Mouse (Mus musculus) small intestine, adult 2 months (tissue): ENCODE results near the gene Gbp9. TPM values are rescaled to one million over a fixed set of nuclear protein-coding genes. Genes with fewer than 3 reads are reported as not detected.
"Not testable (repeated sequence)": the region's sequence is repeated elsewhere in the genome, so short reads cannot be mapped to it uniquely, and the experiment has no call there.

ENCODE experiments used
- H3K27ac ChIP-seq: fragments of 200-500 bp; 2 replicates; pipeline ENCODE4 v1.5.1; 2012; ENCODE audit warnings: low read depth, low read length, control low read depth, inconsistent platforms; ENCODE audit not compliant: insufficient read depth
- H3K27me3 ChIP-seq: fragments of 200-500 bp; 2 replicates; pipeline ENCODE4 v1.6.1; 2012; ENCODE audit warnings: mild to moderate bottlenecking, moderate library complexity, low read length, inconsistent platforms; ENCODE audit not compliant: control insufficient read depth, insufficient read depth
- H3K36me3 ChIP-seq: fragments of 200-500 bp; 2 replicates; pipeline ENCODE4 v1.6.1; 2012; ENCODE audit warnings: mild to moderate bottlenecking, low read length, control low read depth, inconsistent platforms; ENCODE audit not compliant: control insufficient read depth, insufficient read depth
- H3K4me1 ChIP-seq: fragments of 200-500 bp; 2 replicates; pipeline ENCODE4 v1.6.1; 2012; ENCODE audit warnings: low read length, inconsistent platforms, mixed read lengths; ENCODE audit not compliant: control insufficient read depth, insufficient read depth, insufficient read length
- H3K4me3 ChIP-seq: fragments of 200-500 bp; 2 replicates; pipeline ENCODE4 v1.5.1; 2012; ENCODE audit warnings: low read depth, mild to moderate bottlenecking, control low read depth, inconsistent platforms, low read length, moderate library complexity
- CTCF ChIP-seq: fragments of 200-500 bp; IDR thresholded peaks from 2 replicates; pipeline ENCODE4 v1.5.1; 2012; ENCODE audit warnings: low read depth, mild to moderate bottlenecking, control low read depth, inconsistent platforms, low read length, moderate library complexity, mixed read lengths; ENCODE audit not compliant: insufficient replicate concordance, insufficient read length; ENCODE audit errors: extremely low read depth
- POLR2A ChIP-seq: fragments of 200-500 bp; IDR thresholded peaks from 2 replicates; pipeline ENCODE4 v1.6.1; 2012; ENCODE audit warnings: low read depth, mild to moderate bottlenecking, control low read depth, inconsistent platforms, low read length, moderate library complexity
- WGBS: fragments of 180-500 bp; shearing (Covaris S2); methylation state at CpG from one replicate; pipeline ENCODE4 v1.1.7; 2018; 5-methylcytosine and 5-hydroxymethylcytosine counted together
- polyA plus RNA-seq: library from polyadenylated mRNA; depleted of rRNA; stranded (reverse); fragments of >200 nt; gene quantifications from 2 replicates; pipeline ENCODE4 v1.2.3, GENCODE M21; 2012

Gbp9 gene
- polyA plus RNA-seq, 1 experiment: 1.3 TPM

- TF ChIP-seq POLR2A (no peak), CTCF (no peak)
- H3K4me3 ChIP-seq: no peak overlapping the region
- no peaks in the 10 kb centered on the region for H3K27me3 ChIP-seq
- H3K36me3 ChIP-seq: no peaks in the 10 kb centered on the region; the same call in 1 of the 2 replicates
- H3K4me1 ChIP-seq: no peaks in the 10 kb centered on the region
- H3K27ac ChIP-seq: no peak overlapping the region
These were observed 57.4 kb downstream of the Gbp9 start for GRCm38 (mm10) chr5:105081900-105082299.

- not testable (repeated sequence) for H3K27ac ChIP-seq, H3K36me3 ChIP-seq, H3K4me3 ChIP-seq, H3K4me1 ChIP-seq, H3K27me3 ChIP-seq
These were observed 71.0 kb downstream of the Gbp9 start for GRCm38 (mm10) chr5:105068356-105068755.

- not testable (repeated sequence) for H3K27ac ChIP-seq, H3K4me3 ChIP-seq, H3K4me1 ChIP-seq, H3K36me3 ChIP-seq, H3K27me3 ChIP-seq
- WGBS: 68% methylated on average over 2 of the region's 2 CpGs
These were observed 74.9 kb downstream of the Gbp9 start for GRCm38 (mm10) chr5:105064443-105064842.

DNA sequence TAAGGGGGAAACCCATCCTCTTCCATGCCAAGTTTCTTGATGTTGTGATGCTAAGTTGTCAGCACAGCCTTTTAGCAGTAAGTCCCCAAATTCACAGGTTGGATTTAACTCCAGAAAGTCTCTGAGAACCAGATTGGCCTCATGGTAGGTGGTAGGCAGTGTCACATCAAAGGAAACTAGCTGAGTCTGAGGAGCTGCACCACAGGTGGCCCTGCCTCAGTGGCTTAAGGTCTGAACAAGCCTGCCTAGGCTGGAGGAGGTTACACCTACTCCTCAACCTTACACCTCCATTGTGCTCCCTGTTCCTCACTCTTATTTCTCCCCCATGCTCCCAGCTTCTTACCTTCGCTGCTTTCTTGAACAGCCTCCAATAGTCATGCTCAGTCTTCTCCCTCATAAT lies 76.0 kb downstream of the Gbp9 start:
- Histone ChIP-seq H3K27ac (no peak overlapping the region), H3K27me3 (no peaks in the 10 kb centered on the region), H3K4me3 (no peak overlapping the region), H3K4me1 (peaks cover 3% of the 10 kb centered on the region; the same call in 1 of the 2 replicates), H3K36me3 (no peaks in the 10 kb centered on the region)
- TF ChIP-seq POLR2A: no peak
- no peak for TF ChIP-seq CTCF
- WGBS: 71% methylated on average over 1 of the region's 1 CpGs

DNA sequence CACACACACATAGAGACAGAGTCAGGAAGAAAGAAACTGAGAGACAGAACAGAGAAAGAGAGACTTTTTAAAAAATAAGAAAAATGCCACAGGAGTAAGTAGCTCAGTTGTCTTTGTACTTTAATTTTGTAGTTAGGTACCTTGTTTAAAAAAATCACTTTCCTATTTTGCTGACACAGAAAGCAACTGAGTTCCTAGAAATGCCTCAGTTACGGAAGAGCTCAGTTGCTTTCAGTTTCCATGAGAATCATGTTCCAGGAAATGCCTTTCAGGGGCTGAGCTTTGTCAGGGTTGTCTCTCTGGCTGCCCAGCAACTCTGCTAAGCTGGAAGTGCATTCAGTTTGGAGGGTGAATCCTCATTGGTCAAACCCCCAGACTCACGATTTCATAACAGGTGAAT lies 76.9 kb downstream of the Gbp9 start:
- not testable (repeated sequence) for H3K4me3 ChIP-seq, H3K27me3 ChIP-seq, H3K36me3 ChIP-seq, H3K4me1 ChIP-seq
- 54% methylated on average over 2 of the region's 2 CpGs for WGBS
- H3K27ac ChIP-seq: peak overlapping the region; percentile 61; the same call in 1 of the 2 replicates

DNA sequence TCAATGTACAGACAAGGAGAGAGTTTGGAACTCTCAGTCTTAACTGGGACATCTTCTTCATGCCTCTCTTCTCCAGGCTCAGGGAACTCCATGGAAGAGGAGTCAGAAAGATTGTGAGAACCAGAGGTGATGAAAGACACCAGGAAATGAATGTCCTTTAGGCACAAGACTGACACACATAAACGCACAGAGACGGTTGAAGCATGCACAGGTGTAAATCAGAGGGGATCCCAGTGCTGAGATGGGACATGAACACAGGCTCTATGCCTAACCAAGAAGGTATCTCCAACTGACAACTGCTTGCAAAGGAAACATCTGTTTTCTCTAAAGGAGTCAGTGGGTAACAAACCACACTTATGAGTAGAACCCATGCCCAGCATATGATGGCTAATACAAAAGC lies 79.1 kb downstream of the Gbp9 start:
- Histone ChIP-seq H3K4me3 (no peak overlapping the region), H3K27me3 (no peaks in the 10 kb centered on the region), H3K27ac (no peak overlapping the region), H3K4me1 (peaks cover 3% of the 10 kb centered on the region; the same call in 1 of the 2 replicates), H3K36me3 (no peaks in the 10 kb centered on the region)
- no peak for TF ChIP-seq POLR2A
- TF ChIP-seq CTCF: no peak
- WGBS: 90% methylated on average over 2 of the region's 2 CpGs

DNA sequence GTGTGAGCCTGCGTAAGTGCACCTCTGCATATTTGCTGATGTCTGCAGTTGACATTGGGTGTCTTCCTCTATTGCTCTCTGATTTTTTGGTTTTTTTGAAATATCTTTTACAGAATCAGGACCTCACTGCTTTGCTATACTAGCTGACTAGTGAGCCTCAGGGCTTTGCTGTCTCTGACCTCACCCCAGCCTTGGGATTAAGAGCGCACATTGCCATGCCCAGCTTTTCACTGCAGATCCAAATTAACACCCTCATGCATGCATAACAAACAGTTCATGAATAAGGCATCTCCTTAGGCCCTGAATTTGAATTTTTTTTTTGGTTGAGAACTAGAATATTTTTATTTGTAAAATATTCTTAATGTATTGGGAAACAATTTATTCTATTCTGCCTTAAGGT lies 84.1 kb downstream of the Gbp9 start:
- H3K27ac ChIP-seq: no peak overlapping the region
- H3K4me1 ChIP-seq: no peaks in the 10 kb centered on the region
- 91% methylated on average over 2 of the region's 2 CpGs for WGBS
- no peaks in the 10 kb centered on the region for H3K36me3 ChIP-seq
- H3K4me3 ChIP-seq: no peak overlapping the region
- H3K27me3 ChIP-seq: no peaks in the 10 kb centered on the region
- no peak for TF ChIP-seq CTCF
- TF ChIP-seq POLR2A: no peak

GRCm38 (mm10) chr5:105053471-105054169 lies 85.7 kb downstream of the Gbp9 start:
- 56% methylated on average over 1 of the region's 1 CpGs for WGBS
- peak overlapping the region; percentile 58 for H3K4me3 ChIP-seq
- not testable (repeated sequence) for H3K36me3 ChIP-seq, H3K27me3 ChIP-seq, H3K4me1 ChIP-seq
- H3K27ac ChIP-seq: peak overlapping the region; percentile 63
